Mouse (Mus musculus) small intestine, adult 10 weeks (tissue): ENCODE measurements around the gene Scrn3. TPM values are rescaled to one million over a fixed set of nuclear protein-coding genes. Genes with fewer than 3 reads are reported as not detected.

Source experiments
- polyA plus RNA-seq: library from polyadenylated mRNA; stranded (reverse); fragments of 350-450 nt; fragmentation: Illumina TruSeq; extraction: RNeasy Lipid Tissue Mini Kit (QIAGEN cat#74804); gene quantifications from one replicate; pipeline ENCODE4 v1.2.3, GENCODE M21; 2014; ENCODE audit warnings: low replicate concordance

Scrn3 gene
- polyA plus RNA-seq, result 28.3 TPM

GRCm38 (mm10) chr2:73312152-73313116 lies at the start of gene Scrn3, which contains the start of gene Cir1:
Gene Scrn3, plus strand, starts transcription at chr2:73312601.
Gene Cir1, minus strand, starts transcription at chr2:73312701.

GRCm38 (mm10) chr2:73271459-73272161 lies 40.8 kb upstream of the Scrn3 start, which contains the start of gene Sp9:
Gene Sp9, plus strand, starts transcription at chr2:73271925.

GRCm38 (mm10) chr2:73386356-73387046 lies 74.1 kb downstream of the Scrn3 start, which contains the start of gene Gpr155:
Gene Gpr155, minus strand, starts transcription at chr2:73386572.

Other genes with a start within 250 kb of the Scrn3 start
- 128 TPM for gene Ola1, start 93.7 kb upstream of the Scrn3 start, polyA plus RNA-seq
- not detected for gene Sp9, start 40.7 kb upstream of the Scrn3 start, polyA plus RNA-seq
- 52.0 TPM for gene Cir1, start 100 bp downstream of the Scrn3 start, polyA plus RNA-seq
- gene Gpr155, start 74.0 kb downstream of the Scrn3 start, polyA plus RNA-seq, result 130 TPM
- 44.1 TPM for gene Wipf1, start 217.1 kb downstream of the Scrn3 start, polyA plus RNA-seq